8 mouse cellular contexts compared by ENCODE assay signal in the genomic region with DNA sequence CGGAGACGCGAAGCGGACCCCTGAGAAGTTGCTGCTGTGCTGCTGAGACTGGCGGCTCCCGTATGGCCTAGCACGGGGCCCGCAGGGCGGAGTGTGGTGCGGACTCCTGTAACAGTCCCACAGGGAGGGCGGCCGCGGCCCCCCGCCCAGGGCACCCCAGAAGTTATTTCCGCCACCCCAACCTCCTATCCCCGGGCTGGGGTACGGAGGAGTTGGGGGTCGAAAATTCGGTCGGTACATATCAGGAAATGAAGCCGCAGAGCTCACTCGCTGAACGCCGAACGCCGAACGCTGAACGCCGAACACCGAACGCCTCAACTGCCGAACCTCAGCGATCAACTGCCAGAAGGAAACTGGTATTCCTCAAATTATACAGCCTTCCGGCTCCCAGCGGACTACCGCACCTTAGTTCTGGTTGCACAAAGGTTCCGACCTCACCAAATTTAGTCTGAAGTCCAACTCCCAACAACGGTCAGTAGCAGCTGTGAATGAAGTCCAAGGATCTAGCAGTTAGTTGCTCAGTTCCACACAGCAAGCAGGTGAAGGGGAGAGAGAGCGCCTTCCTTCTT. TPM values are rescaled to one million over a fixed set of nuclear protein-coding genes. Genes with fewer than 3 reads are reported as not detected.
DNase-seq lines count a peak whose midpoint lies in the region; ATAC-seq lines count a peak whose summit lies in the region.

TSS of gene Gm7102 (minus strand) at position 554 of the 569 bp plus-strand sequence.

- no peaks in the 10 kb centered on the region for H3K9me3 ChIP-seq in forebrain, embryonic 14.5 days (replicated peaks; ENCODE audit: control insufficient read depth, low read length)
- no peaks in the 10 kb centered on the region for H3K9me3 ChIP-seq in limb, embryonic 10.5 days (replicated peaks)
- H3K9me3 ChIP-seq in neural tube, embryonic 14.5 days (ENCODE audit: control insufficient read depth, low read length) = no peaks in the 10 kb centered on the region

- peak; percentile 14 for DNase-seq in retina, embryonic 14.5 days (ENCODE audit: low spot score)
- DNase-seq in retina, postnatal 1 day = no peak
- DNase-seq in forebrain, embryonic 14.5 days (ENCODE audit: low spot score) = no peak
- DNase-seq in limb, embryonic 10.5 days (ENCODE audit: low spot score) = peak; percentile 46
- no peak for DNase-seq in frontal cortex, postnatal 10 days (ENCODE audit: low spot score in 2 of 2)
- no peak for DNase-seq in left cerebral cortex, adult 11 months (ENCODE audit: low spot score)
- DNase-seq in urinary bladder, postnatal 14 days (ENCODE audit: low spot score) = no peak

- H3K27me3 ChIP-seq in forebrain, embryonic 14.5 days (replicated peaks; ENCODE audit: control insufficient read depth, insufficient read depth, low read length) = no peaks in the 10 kb centered on the region
- peaks cover 11% of the 10 kb centered on the region for H3K27me3 ChIP-seq in limb, embryonic 10.5 days (ENCODE audit: low read depth, poor library complexity, severe bottlenecking)
- H3K27me3 ChIP-seq in neural tube, embryonic 14.5 days (ENCODE audit: control insufficient read depth, insufficient read depth, low read length) = no peaks in the 10 kb centered on the region

- no peak for ATAC-seq in forebrain, embryonic 14.5 days
- no peak for ATAC-seq in neural tube, embryonic 14.5 days (ENCODE audit: low read depth)

- peak within 1 kb of the TSS; percentile 17; the same call in 1 of the 2 replicates for H3K4me3 ChIP-seq in forebrain, embryonic 14.5 days (ENCODE audit: low read depth, low read length)
- peak within 1 kb of the TSS; percentile 50 for H3K4me3 ChIP-seq in limb, embryonic 10.5 days
- H3K4me3 ChIP-seq in neural tube, embryonic 14.5 days (ENCODE audit: low read depth, low read length) = peak within 1 kb of the TSS; percentile 19; the same call in 1 of the 2 replicates

- H3K36me3 ChIP-seq in forebrain, embryonic 14.5 days (ENCODE audit: control insufficient read depth, insufficient read depth, low read length) = no peaks in the 10 kb centered on the region
- no peaks in the 10 kb centered on the region for H3K36me3 ChIP-seq in limb, embryonic 10.5 days
- H3K36me3 ChIP-seq in neural tube, embryonic 14.5 days (ENCODE audit: control insufficient read depth, insufficient read depth, low read length) = no peaks in the 10 kb centered on the region

- peak within 1 kb of the TSS; percentile 31 for H3K4me2 ChIP-seq in forebrain, embryonic 14.5 days (ENCODE audit: low read length)
- H3K4me2 ChIP-seq in neural tube, embryonic 14.5 days (ENCODE audit: low read depth, low read length) = peak within 1 kb of the TSS; percentile 42

- 40% methylated on average over 39 of the region's 39 CpGs for WGBS in forebrain, embryonic 14.5 days
- 29% methylated on average over 39 of the region's 39 CpGs for whole genome bisulfite sequencing in limb, embryonic 10.5 days
- WGBS in neural tube, embryonic 14.5 days = 26% methylated on average over 39 of the region's 39 CpGs

- no peak within 1 kb of the TSS for H3K27ac ChIP-seq in forebrain, embryonic 14.5 days (ENCODE audit: low read depth, low read length)
- H3K27ac ChIP-seq in limb, embryonic 10.5 days = no peak within 1 kb of the TSS
- no peak within 1 kb of the TSS for H3K27ac ChIP-seq in neural tube, embryonic 14.5 days (ENCODE audit: low read depth, low read length)

- H3K4me1 ChIP-seq in forebrain, embryonic 14.5 days (ENCODE audit: control insufficient read depth, insufficient read depth, low read length) = no peaks in the 10 kb centered on the region
- H3K4me1 ChIP-seq in limb, embryonic 10.5 days = no peaks in the 10 kb centered on the region
- no peaks in the 10 kb centered on the region for H3K4me1 ChIP-seq in neural tube, embryonic 14.5 days (ENCODE audit: control insufficient read depth, insufficient read depth, low read length)

- H3K9ac ChIP-seq in forebrain, embryonic 14.5 days (ENCODE audit: low read length) = no peak within 1 kb of the TSS; the same call in 1 of the 2 replicates
- H3K9ac ChIP-seq in neural tube, embryonic 14.5 days (replicated peaks; ENCODE audit: low read depth, low read length) = no peak within 1 kb of the TSS

RNA-seq across cellular contexts. Expression of gene Gm7102, which starts in this region (rescaled TPM):
- not detected in 2 replicates for polyA plus RNA-seq in forebrain, embryonic 14.5 days (2014; fragmentation: Nextera tagmentation; extraction: Ambion mirVana)
- polyA plus RNA-seq in limb, embryonic 10.5 days (2016; fragmentation: Nextera tagmentation; extraction: Ambion mirVana) = 0.13 and 0.14 TPM in 2 replicates
- 0.17 and 0.36 TPM in 2 replicates for polyA plus RNA-seq in neural tube, embryonic 14.5 days (2014; fragmentation: Nextera tagmentation; extraction: Ambion mirVana)

Comparison
In these comparisons a context has a peak if more than half of its experiments do, and no peak if none do; other contexts are left out.
1. Peak in DNase-seq and H3K4me3 ChIP-seq in limb, embryonic 10.5 days; RNA of the gene not detected or under 1 TPM.